Mouse (Mus musculus): ENCODE measurements at regions not wholly inside any gene's neighbourhood (a gene's known extent, or its start where the extent isn't known, plus 50 kb on each side); places are given as distances from the start of the nearest gene placed in this dataset.

DNA sequence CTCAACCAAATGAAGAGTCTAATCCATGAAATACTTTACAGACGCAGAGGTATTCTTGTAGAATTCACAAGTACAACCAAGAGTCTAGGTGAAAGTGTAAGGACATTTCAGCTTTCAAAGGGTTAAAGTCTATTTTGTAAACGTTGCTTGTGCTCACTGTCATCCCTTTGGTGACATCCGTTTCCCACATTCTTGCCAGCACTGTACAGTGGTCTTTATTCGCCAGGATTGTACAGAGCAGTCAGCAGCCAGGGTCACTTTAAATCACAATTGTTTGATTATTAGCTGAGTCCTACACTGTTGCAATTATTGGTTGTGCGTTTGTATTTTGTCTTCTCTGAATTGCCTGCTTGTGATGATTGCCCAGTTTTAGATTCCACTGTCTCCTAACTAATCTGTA, 427.3 kb upstream of the Rgma start:
- Histone ChIP-seq H3K9me3 (ENCODE audit: control insufficient read depth, low read length) (no peaks in the 10 kb centered on the region), H3K9ac (ENCODE audit: low read depth, low read length) (no peak overlapping the region), H3K4me3 (ENCODE audit: low read length) (no peak overlapping the region), H3K4me2 (ENCODE audit: low read length) (no peak overlapping the region), H3K36me3 (ENCODE audit: control insufficient read depth, insufficient read depth, low read length) (no peaks in the 10 kb centered on the region), H3K27me3 (replicated peaks; ENCODE audit: control insufficient read depth, insufficient read depth, low read length) (no peaks in the 10 kb centered on the region), H3K4me1 (ENCODE audit: control insufficient read depth, insufficient read depth, low read depth, low read length) (no peaks in the 10 kb centered on the region), H3K27ac (ENCODE audit: low read depth, low read length) (no peak overlapping the region)
- 37% methylated on average over 5 of the region's 5 CpGs for WGBS
- no peak for ATAC-seq

DNA sequence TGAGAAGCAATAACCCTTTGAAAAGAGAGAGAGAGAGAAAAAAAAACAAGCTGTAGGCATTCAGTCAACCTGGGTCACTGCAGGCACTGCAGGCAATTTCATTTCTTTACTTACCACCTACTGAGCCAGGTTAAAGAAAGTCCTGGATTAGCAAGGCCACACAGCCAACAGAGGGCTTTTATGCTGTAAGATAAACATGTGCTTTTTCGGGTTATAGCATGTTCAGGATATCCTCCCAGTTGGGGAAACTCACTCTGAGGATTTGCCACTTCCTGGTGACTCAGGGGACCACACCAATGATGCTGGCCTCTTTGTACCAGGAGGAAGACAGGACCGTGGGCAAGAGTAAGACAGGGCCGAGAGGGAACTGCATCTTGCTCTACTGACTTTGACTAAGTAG, 426.6 kb upstream of the Rgma start:
- no peaks in the 10 kb centered on the region for H3K36me3 ChIP-seq (ENCODE audit: control insufficient read depth, insufficient read depth, low read length)
- no peak overlapping the region for H3K27ac ChIP-seq (ENCODE audit: low read depth, low read length)
- no peak overlapping the region for H3K4me2 ChIP-seq (ENCODE audit: low read length)
- no peaks in the 10 kb centered on the region for H3K27me3 ChIP-seq (replicated peaks; ENCODE audit: control insufficient read depth, insufficient read depth, low read length)
- WGBS = 60% methylated on average over 3 of the region's 3 CpGs
- ATAC-seq = no peak
- H3K9me3 ChIP-seq (ENCODE audit: control insufficient read depth, low read length) = no peaks in the 10 kb centered on the region
- no peak overlapping the region for H3K4me3 ChIP-seq (ENCODE audit: low read length)
- no peaks in the 10 kb centered on the region for H3K4me1 ChIP-seq (ENCODE audit: control insufficient read depth, insufficient read depth, low read depth, low read length)
- no peak overlapping the region for H3K9ac ChIP-seq (ENCODE audit: low read depth, low read length)

DNA sequence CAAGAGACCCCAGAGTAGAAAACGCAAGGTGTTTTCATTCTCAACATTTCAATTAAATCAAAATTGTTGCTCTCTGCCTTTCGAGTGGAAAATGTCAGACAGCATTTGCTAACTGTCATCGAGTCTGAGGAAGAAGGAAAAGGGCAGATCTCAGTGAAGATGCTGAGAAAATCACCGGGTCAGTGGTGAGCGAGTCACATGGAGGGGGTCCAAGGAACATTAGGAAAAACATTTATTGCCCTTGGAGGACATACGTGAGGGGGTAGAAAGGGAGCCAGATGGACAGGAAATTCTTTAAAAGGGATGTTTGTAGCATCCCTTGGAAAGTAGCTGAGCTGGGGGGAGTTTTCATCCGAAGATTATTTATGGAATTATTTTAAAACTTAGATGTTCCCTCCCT, 425.4 kb upstream of the Rgma start:
- Histone ChIP-seq H3K27me3 (replicated peaks; ENCODE audit: control insufficient read depth, insufficient read depth, low read length) (no peaks in the 10 kb centered on the region), H3K27ac (ENCODE audit: low read depth, low read length) (no peak overlapping the region)
- 75% methylated on average over 7 of the region's 7 CpGs for WGBS

DNA sequence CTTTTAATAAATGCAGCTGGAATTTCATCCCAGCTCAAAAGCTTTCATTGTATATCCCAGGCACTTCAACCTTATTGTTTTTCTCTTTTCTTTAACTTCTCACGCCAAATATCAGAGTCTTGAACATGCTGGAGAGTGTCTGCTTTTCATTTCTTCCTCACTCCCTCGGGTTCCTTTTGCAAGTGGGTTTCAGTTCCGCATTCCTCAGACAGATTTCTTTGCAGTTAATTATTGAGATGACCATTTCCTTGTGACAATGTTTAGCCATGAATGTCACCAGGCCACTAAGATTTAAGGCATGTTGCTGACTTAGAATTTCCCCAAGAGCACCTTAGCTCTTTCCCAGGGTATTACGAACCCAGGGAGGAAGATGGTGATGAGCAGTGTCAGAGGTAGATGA, 417.6 kb upstream of the Rgma start:
- H3K27me3 ChIP-seq (replicated peaks; ENCODE audit: control insufficient read depth, insufficient read depth, low read length) = no peaks in the 10 kb centered on the region
- no peak overlapping the region for H3K4me2 ChIP-seq (ENCODE audit: low read length)
- peaks cover 3% of the 10 kb centered on the region; the same call in 1 of the 2 replicates for H3K4me1 ChIP-seq (ENCODE audit: control insufficient read depth, insufficient read depth, low read depth, low read length)
- H3K9me3 ChIP-seq (ENCODE audit: control insufficient read depth, low read length) = no peaks in the 10 kb centered on the region
- WGBS = 65% methylated on average over 4 of the region's 4 CpGs
- H3K4me3 ChIP-seq (ENCODE audit: low read length) = no peak overlapping the region
- no peak for ATAC-seq
- no peak overlapping the region for H3K27ac ChIP-seq (ENCODE audit: low read depth, low read length)
- H3K9ac ChIP-seq (ENCODE audit: low read depth, low read length) = no peak overlapping the region
- H3K36me3 ChIP-seq (ENCODE audit: control insufficient read depth, insufficient read depth, low read length) = no peaks in the 10 kb centered on the region

More for the DNA sequence above, 425.4 kb upstream of the Rgma start:
- H3K4me1 ChIP-seq (ENCODE audit: control insufficient read depth, insufficient read depth, low read depth, low read length) = no peaks in the 10 kb centered on the region
- H3K9ac ChIP-seq (ENCODE audit: low read depth, low read length) = no peak overlapping the region
- no peaks in the 10 kb centered on the region for H3K9me3 ChIP-seq (ENCODE audit: control insufficient read depth, low read length)
- no peak overlapping the region for H3K4me2 ChIP-seq (ENCODE audit: low read length)
- no peaks in the 10 kb centered on the region for H3K36me3 ChIP-seq (ENCODE audit: control insufficient read depth, insufficient read depth, low read length)
- H3K4me3 ChIP-seq (ENCODE audit: low read length) = no peak overlapping the region
- no peak for ATAC-seq

DNA sequence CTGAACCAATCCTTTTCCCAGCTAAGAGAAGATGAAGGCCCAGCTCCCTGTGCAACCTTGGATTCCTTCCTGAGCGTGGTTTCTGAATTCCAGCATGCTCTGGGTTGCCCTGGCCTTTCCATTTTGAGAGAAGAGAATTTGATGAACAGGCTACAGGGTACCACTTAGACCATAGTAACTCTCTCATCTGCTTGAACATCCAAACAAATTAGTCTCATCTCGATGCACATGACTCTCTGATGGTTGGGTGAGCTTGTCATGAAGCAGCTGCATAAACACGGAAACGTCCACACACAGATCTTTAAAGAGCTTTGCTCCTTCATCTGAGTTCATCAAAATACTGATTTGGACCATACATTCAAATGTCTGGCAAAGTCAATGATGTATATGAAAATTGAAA, 414.0 kb upstream of the Rgma start:
- Histone ChIP-seq H3K27me3 (replicated peaks; ENCODE audit: control insufficient read depth, insufficient read depth, low read length) (no peaks in the 10 kb centered on the region), H3K4me2 (ENCODE audit: low read length) (no peak overlapping the region), H3K9ac (ENCODE audit: low read depth, low read length) (no peak overlapping the region), H3K4me1 (ENCODE audit: control insufficient read depth, insufficient read depth, low read depth, low read length) (peaks cover 3% of the 10 kb centered on the region; the same call in 1 of the 2 replicates), H3K27ac (ENCODE audit: low read depth, low read length) (no peak overlapping the region), H3K4me3 (ENCODE audit: low read length) (no peak overlapping the region), H3K36me3 (ENCODE audit: control insufficient read depth, insufficient read depth, low read length) (no peaks in the 10 kb centered on the region), H3K9me3 (ENCODE audit: control insufficient read depth, low read length) (no peaks in the 10 kb centered on the region)
- no peak for ATAC-seq
- 58% methylated on average over 4 of the region's 4 CpGs for WGBS

DNA sequence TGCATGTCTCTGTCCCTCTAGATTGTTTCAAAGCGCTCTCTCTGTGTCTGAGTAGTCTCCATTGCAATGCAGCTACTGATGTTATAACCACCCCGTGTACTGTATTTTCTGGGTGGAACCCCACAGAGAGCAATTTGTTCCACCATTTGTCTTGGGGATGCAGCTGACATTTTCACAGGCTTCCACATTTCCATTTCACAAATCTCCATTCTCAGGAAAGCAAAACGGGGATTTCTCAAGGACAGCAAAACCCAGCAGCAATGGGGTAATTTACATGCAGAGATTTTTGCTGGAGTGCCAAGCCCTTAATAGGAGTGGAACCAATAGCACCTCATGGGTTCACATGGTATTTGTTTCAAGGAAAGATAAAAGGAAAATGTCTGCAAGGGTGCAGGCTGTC, 412.5 kb upstream of the Rgma start:
- WGBS = 28% methylated on average over 3 of the region's 3 CpGs
- Histone ChIP-seq H3K27ac (ENCODE audit: low read depth, low read length) (peak overlapping the region; percentile 34; the same call in 1 of the 2 replicates), H3K36me3 (ENCODE audit: control insufficient read depth, insufficient read depth, low read length) (no peaks in the 10 kb centered on the region), H3K9me3 (ENCODE audit: control insufficient read depth, low read length) (no peaks in the 10 kb centered on the region), H3K4me3 (ENCODE audit: low read length) (no peak overlapping the region), H3K9ac (ENCODE audit: low read depth, low read length) (no peak overlapping the region), H3K27me3 (replicated peaks; ENCODE audit: control insufficient read depth, insufficient read depth, low read length) (no peaks in the 10 kb centered on the region), H3K4me1 (ENCODE audit: control insufficient read depth, insufficient read depth, low read depth, low read length) (peaks cover 3% of the 10 kb centered on the region; the same call in 1 of the 2 replicates), H3K4me2 (ENCODE audit: low read length) (no peak overlapping the region)
- peak; percentile 61; the same call in 1 of the 2 replicates for ATAC-seq

DNA sequence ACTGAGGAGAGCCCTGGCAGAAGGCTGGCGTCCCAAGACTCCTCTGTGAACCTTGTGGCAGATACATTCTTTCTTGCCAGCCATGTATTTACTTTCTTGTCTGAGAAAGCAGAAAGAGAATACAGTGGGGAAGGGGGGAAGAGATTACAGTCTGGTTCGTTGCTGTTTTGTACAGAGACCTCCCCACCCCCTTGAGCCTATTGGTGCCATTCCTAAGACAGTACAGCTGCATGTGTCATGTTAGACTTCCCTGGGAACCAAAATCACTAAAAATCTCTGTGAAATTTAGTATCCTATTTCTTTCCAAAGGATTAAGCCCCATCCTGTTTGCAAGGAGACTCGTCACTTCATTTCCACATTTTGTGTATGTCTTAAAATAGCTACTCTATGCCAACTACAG, 411.4 kb upstream of the Rgma start:
- ATAC-seq = no peak
- Histone ChIP-seq H3K4me2 (ENCODE audit: low read length) (no peak overlapping the region), H3K27ac (ENCODE audit: low read depth, low read length) (no peak overlapping the region), H3K4me3 (ENCODE audit: low read length) (no peak overlapping the region), H3K27me3 (replicated peaks; ENCODE audit: control insufficient read depth, insufficient read depth, low read length) (no peaks in the 10 kb centered on the region), H3K9ac (ENCODE audit: low read depth, low read length) (no peak overlapping the region), H3K4me1 (ENCODE audit: control insufficient read depth, insufficient read depth, low read depth, low read length) (peaks cover 3% of the 10 kb centered on the region; the same call in 1 of the 2 replicates), H3K36me3 (ENCODE audit: control insufficient read depth, insufficient read depth, low read length) (no peaks in the 10 kb centered on the region), H3K9me3 (ENCODE audit: control insufficient read depth, low read length) (no peaks in the 10 kb centered on the region)
- 82% methylated on average over 3 of the region's 3 CpGs for WGBS

DNA sequence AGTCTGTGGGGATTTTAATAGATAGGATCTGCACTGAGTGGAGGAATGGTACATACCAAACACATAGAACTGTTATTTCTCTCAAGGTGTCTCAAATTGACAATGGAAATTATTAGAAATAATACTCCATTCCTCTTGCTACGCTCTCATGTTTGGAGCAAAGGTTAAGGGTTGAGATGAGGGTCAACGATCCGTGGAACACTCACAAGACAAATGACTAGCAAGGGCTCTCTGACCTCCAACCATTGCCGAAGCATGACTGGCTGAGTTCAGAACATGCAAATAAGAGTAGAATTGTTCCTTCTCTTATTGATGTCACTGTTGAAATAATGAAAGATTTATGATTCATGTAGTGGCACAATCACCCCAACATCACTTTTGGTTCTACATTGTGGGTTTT, 407.1 kb upstream of the Rgma start:
- H3K4me1 ChIP-seq (ENCODE audit: control insufficient read depth, insufficient read depth, low read depth, low read length) = no peaks in the 10 kb centered on the region
- ATAC-seq = no peak
- no peak overlapping the region for H3K4me3 ChIP-seq (ENCODE audit: low read length)
- H3K4me2 ChIP-seq (ENCODE audit: low read length) = no peak overlapping the region
- H3K9ac ChIP-seq (ENCODE audit: low read depth, low read length) = no peak overlapping the region
- no peaks in the 10 kb centered on the region for H3K27me3 ChIP-seq (replicated peaks; ENCODE audit: control insufficient read depth, insufficient read depth, low read length)
- no peak overlapping the region for H3K27ac ChIP-seq (ENCODE audit: low read depth, low read length)
- no peaks in the 10 kb centered on the region for H3K9me3 ChIP-seq (ENCODE audit: control insufficient read depth, low read length)
- no peaks in the 10 kb centered on the region for H3K36me3 ChIP-seq (ENCODE audit: control insufficient read depth, insufficient read depth, low read length)
- 51% methylated on average over 4 of the region's 4 CpGs for WGBS

DNA sequence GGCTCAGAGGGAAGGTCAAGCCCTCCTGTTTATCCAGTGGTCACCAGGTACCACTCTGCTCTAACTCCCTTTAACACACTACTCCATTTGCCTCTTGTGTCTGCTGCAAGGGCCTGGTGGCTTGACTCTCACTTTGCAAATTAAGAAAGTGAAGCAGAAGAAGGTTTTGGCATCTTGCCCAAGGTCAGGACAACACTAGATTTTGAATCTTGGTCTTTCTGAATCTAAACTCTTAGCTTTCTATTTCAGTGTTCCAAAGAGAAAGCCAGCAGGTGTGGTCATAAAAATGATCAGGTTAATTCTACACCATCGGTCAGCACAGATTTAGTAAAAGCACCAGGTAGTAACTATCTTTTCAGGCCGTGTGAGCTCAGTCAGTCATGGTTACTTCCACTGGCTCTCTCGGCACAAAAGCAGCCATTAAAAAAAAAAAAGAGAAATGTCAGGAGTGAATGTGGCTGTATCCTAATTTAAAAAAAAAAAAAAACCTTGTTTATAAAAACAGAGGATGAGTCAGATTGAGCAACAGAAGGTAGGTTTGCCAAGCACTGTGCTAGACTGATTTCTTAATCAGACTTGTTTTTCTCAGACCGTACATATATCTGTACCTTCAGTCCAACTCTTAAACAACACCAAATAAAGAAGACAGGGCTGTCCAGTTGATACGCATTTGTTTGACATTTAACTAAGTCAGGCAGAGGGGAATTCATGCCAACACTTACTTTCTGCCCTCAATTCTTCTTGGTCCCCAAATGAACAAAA, 403.6 kb upstream of the Rgma start:
- H3K36me3 ChIP-seq (ENCODE audit: control insufficient read depth, insufficient read depth, low read length) = no peaks in the 10 kb centered on the region
- H3K9me3 ChIP-seq (ENCODE audit: control insufficient read depth, low read length) = no peaks in the 10 kb centered on the region
- H3K4me3 ChIP-seq (ENCODE audit: low read length) = no peak overlapping the region
- no peak overlapping the region for H3K27ac ChIP-seq (ENCODE audit: low read depth, low read length)
- no peak overlapping the region for H3K4me2 ChIP-seq (ENCODE audit: low read length)
- H3K4me1 ChIP-seq (ENCODE audit: control insufficient read depth, insufficient read depth, low read depth, low read length) = no peaks in the 10 kb centered on the region
- no peaks in the 10 kb centered on the region for H3K27me3 ChIP-seq (replicated peaks; ENCODE audit: control insufficient read depth, insufficient read depth, low read length)
- WGBS = 79% methylated on average over 5 of the region's 5 CpGs
- H3K9ac ChIP-seq (ENCODE audit: low read depth, low read length) = no peak overlapping the region
- ATAC-seq = no peak
